ENCODE assay signal across 7 mouse cellular contexts in genomic region chr14:55540787-55541321, GRCm38 (mm10). TPM values are rescaled to one million over a fixed set of nuclear protein-coding genes. Genes with fewer than 3 reads are reported as not detected.
DNase-seq lines count a peak whose midpoint lies in the region; ATAC-seq lines count a peak whose summit lies in the region.

No protein-coding gene starts in this region.

- WGBS in midbrain, embryonic 12.5 days, result 7% methylated on average over 10 of the region's 10 CpGs

- intact Hi-C loops in left cerebral cortex, postnatal 4 days (cut with DNase I), result no loop called here

- peak overlapping the region; percentile 78 for H3K27ac ChIP-seq in midbrain, embryonic 12.5 days (replicated peaks)

- peak overlapping the region; percentile 69 for H3K9ac ChIP-seq in midbrain, embryonic 12.5 days (replicated peaks)

- peak; percentile 29 for ATAC-seq in inflammation-experienced regulatory T-cells, adult 6 months
- ATAC-seq in midbrain, embryonic 12.5 days (ENCODE audit: low FRiP score, low read depth), result peak; percentile 63

- no peaks in the 10 kb centered on the region for H3K9me3 ChIP-seq in midbrain, embryonic 12.5 days

- peak overlapping the region; percentile 85 for H3K4me2 ChIP-seq in midbrain, embryonic 12.5 days (replicated peaks)

- peak; percentile 79 to 93 for DNase-seq in adrenal gland, adult (ENCODE audit: inconsistent age in 2 of 2, low spot score in 1 of 2)
- DNase-seq in cerebellum, postnatal 25 days, result peak; percentile 87 to 90
- DNase-seq in gastrocnemius, postnatal 10 days, result peak; percentile 87
- DNase-seq in left cerebral cortex, postnatal 4 days, result peak; percentile 95
- peak; percentile 73 for DNase-seq in spleen, adult 12 weeks (ENCODE audit: low spot score)

- peaks cover 19% of the 10 kb centered on the region for H3K4me1 ChIP-seq in midbrain, embryonic 12.5 days

- H3K36me3 ChIP-seq in midbrain, embryonic 12.5 days, result peaks cover 11% of the 10 kb centered on the region

- H3K4me3 ChIP-seq in midbrain, embryonic 12.5 days, result peak overlapping the region; percentile 55

- H3K27me3 ChIP-seq in midbrain, embryonic 12.5 days, result peaks cover 10% of the 10 kb centered on the region

RNA-seq across cellular contexts. Expression of gene Pck2, which starts 0.8 kb away (rescaled TPM):
- total RNA-seq in gastrocnemius, postnatal 10 days (2021), result 10 to 100 TPM; 15.0 to 21.4 TPM
- 10 to 100 TPM; 31.9 to 37.5 (median 35.9) TPM for polyA plus RNA-seq in inflammation-experienced regulatory T-cells, adult 6 months (2017; shearing (Covaris generic))
- 10 to 100 TPM; 13.6 to 14.3 TPM for total RNA-seq in left cerebral cortex, postnatal 4 days (2021)
- 16.8 and 22.0 TPM in 2 replicates for polyA plus RNA-seq in midbrain, embryonic 12.5 days (2016; fragmentation: Nextera tagmentation; extraction: Ambion mirVana)

RNA-seq across cellular contexts. Expression of gene Nrl, which starts 16.1 kb away (rescaled TPM):
- not detected for total RNA-seq in gastrocnemius, postnatal 10 days (2021)
- polyA plus RNA-seq in inflammation-experienced regulatory T-cells, adult 6 months (2017; shearing (Covaris generic)), result under 1 TPM in 1 of 3 experiments, not detected in 2; 0.08 TPM
- total RNA-seq in left cerebral cortex, postnatal 4 days (2021), result under 1 TPM; 0.20 to 0.42 TPM
- not detected in 2 replicates for polyA plus RNA-seq in midbrain, embryonic 12.5 days (2016; fragmentation: Nextera tagmentation; extraction: Ambion mirVana)

RNA-seq across cellular contexts. Expression of gene Dcaf11, which starts 19.0 kb away (rescaled TPM):
- total RNA-seq in gastrocnemius, postnatal 10 days (2021), result 10 to 100 TPM; 61.1 to 61.2 TPM
- 100 to 1,000 TPM in 1 of 3 experiments, 10 to 100 TPM in 2; 73.9 to 107 (median 81.0) TPM for polyA plus RNA-seq in inflammation-experienced regulatory T-cells, adult 6 months (2017; shearing (Covaris generic))
- total RNA-seq in left cerebral cortex, postnatal 4 days (2021), result 10 to 100 TPM; 61.2 to 66.4 TPM
- 113 and 117 TPM in 2 replicates for polyA plus RNA-seq in midbrain, embryonic 12.5 days (2016; fragmentation: Nextera tagmentation; extraction: Ambion mirVana)

RNA-seq across cellular contexts. Expression of gene A730061H03Rik, which starts 19.4 kb away (rescaled TPM):
- not detected for total RNA-seq in gastrocnemius, postnatal 10 days (2021)
- 1 to 10 TPM; 1.4 to 3.2 (median 3.2) TPM for polyA plus RNA-seq in inflammation-experienced regulatory T-cells, adult 6 months (2017; shearing (Covaris generic))
- not detected for total RNA-seq in left cerebral cortex, postnatal 4 days (2021)
- polyA plus RNA-seq in midbrain, embryonic 12.5 days (2016; fragmentation: Nextera tagmentation; extraction: Ambion mirVana), result not detected in 2 replicates

RNA-seq across cellular contexts. Expression of gene Cpne6, which starts 30.6 kb away (rescaled TPM):
- under 1 TPM in 1 of 2 experiments, not detected in 1; 0.14 TPM for total RNA-seq in gastrocnemius, postnatal 10 days (2021)
- polyA plus RNA-seq in inflammation-experienced regulatory T-cells, adult 6 months (2017; shearing (Covaris generic)), result not detected
- total RNA-seq in left cerebral cortex, postnatal 4 days (2021), result 10 to 100 TPM; 53.1 to 61.7 TPM
- polyA plus RNA-seq in midbrain, embryonic 12.5 days (2016; fragmentation: Nextera tagmentation; extraction: Ambion mirVana), result 0.42 and 0.79 TPM in 2 replicates

Comparison
In these comparisons a context has a peak if more than half of its experiments do, and no peak if none do; other contexts are left out.
1. Peak in every context shown above with its lines: DNase-seq, ATAC-seq, H3K4me3 ChIP-seq and H3K27ac ChIP-seq.